Mouse (Mus musculus): ENCODE measurements around the gene Lcmt2. TPM values are rescaled to one million over a fixed set of nuclear protein-coding genes. Genes with fewer than 3 reads are reported as not detected.

The Lcmt2 gene
- 25.7 and 27.0 TPM in 2 replicates for polyA plus RNA-seq (2015; fragmentation: Nextera tagmentation; extraction: Ambion mirVana)

DNA sequence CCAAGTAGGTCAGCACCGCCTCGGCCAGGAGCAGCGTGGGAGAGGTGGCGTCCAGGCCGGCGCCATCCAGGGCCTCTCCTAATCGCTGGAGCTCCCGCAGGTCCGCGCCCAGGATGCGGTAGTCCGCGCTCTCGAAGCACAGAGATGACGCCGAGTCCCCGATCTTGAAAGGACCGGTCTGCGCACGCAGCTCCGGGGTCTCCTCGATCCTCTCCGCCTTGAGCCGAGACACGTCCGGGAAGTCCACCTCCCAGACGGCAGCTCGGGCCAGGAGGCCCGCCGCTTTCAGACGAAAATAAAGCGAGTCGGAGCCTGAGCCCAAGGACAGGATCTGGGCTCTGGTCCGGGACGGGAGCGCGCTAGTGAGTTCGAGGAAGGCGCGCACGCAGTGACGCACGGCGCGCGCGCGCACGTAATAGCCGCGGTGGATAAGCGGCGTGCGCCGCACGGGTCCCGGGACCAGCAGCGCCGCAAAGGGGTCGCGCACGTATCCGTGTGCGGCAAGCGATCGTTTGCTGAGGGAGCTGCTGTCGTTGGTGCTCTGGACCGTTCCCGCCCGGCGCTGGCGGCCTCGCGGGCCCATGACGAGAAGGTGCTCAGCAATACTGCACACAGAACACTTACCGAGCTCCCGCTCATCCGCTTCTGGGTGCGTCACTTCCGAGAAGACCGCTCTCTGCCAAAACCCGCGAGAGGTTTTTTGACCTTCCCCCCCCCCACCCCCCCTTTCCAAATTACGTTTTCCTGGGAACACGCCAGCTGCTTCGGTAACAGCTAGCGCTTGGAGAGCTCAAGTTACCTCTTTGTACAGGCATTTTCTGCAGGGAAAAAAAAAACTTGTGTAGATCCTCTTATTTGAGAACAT, at the start of gene Lcmt2, which contains the start of gene Adal:
Gene Lcmt2 (minus strand): TSS at position 636 of the 865 bp plus-strand sequence.
Gene Adal (plus strand): TSS at position 411 of the 865 bp plus-strand sequence.
- WGBS: under 1% methylated on average over 87 of the region's 87 CpGs
- peak; percentile 97 for ATAC-seq (replicated peaks)
- peak within 1 kb of the TSS; percentile 83 for H3K4me3 ChIP-seq

DNA sequence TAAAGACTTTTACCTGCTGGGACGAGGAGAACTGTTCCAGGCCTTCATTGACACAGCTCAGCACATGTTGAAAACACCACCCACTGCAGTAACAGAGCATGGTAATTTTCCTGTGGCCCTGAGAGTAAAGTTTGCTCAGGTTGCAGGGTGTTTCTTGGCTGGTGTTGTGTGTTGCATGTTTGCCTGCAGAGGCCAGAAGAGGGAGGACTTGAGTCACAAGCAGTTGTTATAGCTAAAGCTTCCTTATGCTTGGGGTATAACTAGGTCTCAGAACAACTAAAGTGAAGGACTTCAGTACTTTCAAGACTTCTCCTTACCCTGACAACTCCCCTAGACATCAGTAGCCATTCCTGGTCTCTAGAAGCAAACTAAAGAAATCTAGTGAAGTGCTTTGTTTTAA, 48.1 kb upstream of the Lcmt2 start:
- Histone ChIP-seq H3K4me1 (no peaks in the 10 kb centered on the region), H3K27me3 (no peaks in the 10 kb centered on the region), H3K27ac (replicated peaks) (no peak overlapping the region), H3K9me3 (no peaks in the 10 kb centered on the region), H3K9ac (replicated peaks) (no peak overlapping the region), H3K4me2 (replicated peaks) (no peak overlapping the region), H3K36me3 (peaks cover 90% of the 10 kb centered on the region), H3K4me3 (no peak overlapping the region)
- no peak for ATAC-seq (replicated peaks)
- 77% methylated on average over 1 of the region's 1 CpGs for WGBS

More for the DNA sequence above, at the start of gene Lcmt2, which contains the start of gene Adal:
- Histone ChIP-seq H3K9ac (replicated peaks) (peak within 1 kb of the TSS; percentile 93), H3K36me3 (peaks cover 22% of the 10 kb centered on the region), H3K27ac (replicated peaks) (peak within 1 kb of the TSS; percentile 100), H3K9me3 (no peaks in the 10 kb centered on the region), H3K27me3 (no peaks in the 10 kb centered on the region), H3K4me2 (replicated peaks) (peak within 1 kb of the TSS; percentile 85), H3K4me1 (peaks cover 41% of the 10 kb centered on the region)

DNA sequence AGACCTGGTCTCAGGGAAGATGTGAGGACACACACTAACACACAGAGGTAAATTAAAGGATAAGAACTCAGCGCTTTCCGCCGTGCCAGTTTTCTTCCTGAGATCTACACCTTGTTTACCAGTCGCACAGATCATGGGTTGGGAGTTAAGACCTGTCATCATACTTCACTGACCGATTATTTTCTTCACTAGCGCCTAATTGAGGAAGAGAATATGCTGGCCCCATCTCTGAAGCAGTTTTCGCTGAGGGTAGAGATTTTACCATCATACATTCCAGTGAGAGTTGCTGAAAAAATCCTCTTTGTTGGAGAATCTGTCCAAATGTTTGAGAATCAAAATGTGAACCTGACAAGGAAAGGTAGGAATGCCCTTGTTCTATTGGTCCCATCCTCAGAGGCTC, 43.7 kb upstream of the Lcmt2 start:
- Histone ChIP-seq H3K9me3 (no peaks in the 10 kb centered on the region), H3K4me2 (replicated peaks) (no peak overlapping the region), H3K27ac (replicated peaks) (no peak overlapping the region), H3K27me3 (no peaks in the 10 kb centered on the region), H3K9ac (replicated peaks) (no peak overlapping the region), H3K36me3 (peaks cover 74% of the 10 kb centered on the region), H3K4me3 (no peak overlapping the region), H3K4me1 (no peaks in the 10 kb centered on the region)
- no peak for ATAC-seq (replicated peaks)
- WGBS: 95% methylated on average over 7 of the region's 7 CpGs

DNA sequence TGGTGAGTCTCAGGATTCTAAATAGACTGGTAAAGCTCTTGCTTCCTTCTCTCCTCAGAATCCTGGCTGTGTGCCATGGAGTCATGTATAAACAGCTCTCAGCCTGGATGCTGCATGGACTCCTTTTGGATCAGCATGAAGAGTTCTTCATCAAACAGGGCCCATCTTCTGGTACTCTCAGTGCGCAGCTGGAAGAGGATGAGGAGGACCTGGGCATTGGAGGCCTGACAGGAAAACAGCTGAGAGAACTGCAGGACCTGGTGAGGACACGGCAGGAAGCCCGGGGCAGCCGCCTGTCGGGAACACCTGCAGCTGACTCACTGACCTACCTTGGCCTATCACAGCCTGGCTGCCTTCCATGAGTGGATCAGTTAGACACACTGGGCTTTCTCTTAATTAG, 43.0 kb upstream of the Lcmt2 start:
- no peak overlapping the region for H3K4me2 ChIP-seq (replicated peaks)
- H3K27me3 ChIP-seq: no peaks in the 10 kb centered on the region
- H3K4me3 ChIP-seq: no peak overlapping the region
- H3K9ac ChIP-seq (replicated peaks): no peak overlapping the region
- H3K27ac ChIP-seq (replicated peaks): no peak overlapping the region
- H3K9me3 ChIP-seq: no peaks in the 10 kb centered on the region
- ATAC-seq (replicated peaks): no peak
- no peaks in the 10 kb centered on the region for H3K4me1 ChIP-seq
- WGBS: 92% methylated on average over 5 of the region's 5 CpGs
- H3K36me3 ChIP-seq: peaks cover 74% of the 10 kb centered on the region

DNA sequence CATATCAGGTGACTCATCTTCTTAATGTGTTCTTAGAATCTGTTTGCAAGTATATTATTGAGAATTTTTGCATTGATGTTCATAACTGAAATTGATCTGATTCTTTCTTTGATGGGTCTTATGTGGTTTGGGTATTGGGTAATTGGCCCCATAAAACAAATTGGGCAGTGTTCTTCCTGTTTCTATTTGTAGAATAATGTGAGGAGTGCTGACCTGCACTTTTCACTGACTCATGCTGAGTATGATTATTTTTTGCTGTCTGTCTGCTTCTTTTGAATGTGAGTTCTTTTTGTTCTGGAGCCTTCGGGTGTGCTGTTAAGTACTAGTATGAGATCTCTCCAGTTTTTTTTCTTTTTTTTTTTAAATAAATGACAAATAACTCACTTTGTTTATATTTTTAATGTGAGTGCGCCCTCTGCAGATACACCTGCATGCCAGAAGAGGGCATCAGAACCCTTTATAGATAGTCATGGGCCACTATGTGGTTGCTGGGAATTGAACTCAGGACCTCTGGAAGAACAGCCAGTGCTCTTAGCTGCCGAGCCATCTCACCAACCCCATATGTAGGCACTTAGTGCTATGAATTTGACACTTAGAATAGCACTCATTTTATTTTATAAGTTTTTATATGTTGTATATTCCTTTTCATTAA, 38.5 kb upstream of the Lcmt2 start:
- Histone ChIP-seq H3K4me1 (no peaks in the 10 kb centered on the region), H3K4me3 (no peak overlapping the region), H3K9me3 (no peaks in the 10 kb centered on the region), H3K27me3 (no peaks in the 10 kb centered on the region), H3K9ac (replicated peaks) (no peak overlapping the region), H3K27ac (replicated peaks) (no peak overlapping the region), H3K4me2 (replicated peaks) (no peak overlapping the region), H3K36me3 (peaks cover 81% of the 10 kb centered on the region)
- ATAC-seq (replicated peaks): no peak
- WGBS: 93% methylated on average over 3 of the region's 3 CpGs

DNA sequence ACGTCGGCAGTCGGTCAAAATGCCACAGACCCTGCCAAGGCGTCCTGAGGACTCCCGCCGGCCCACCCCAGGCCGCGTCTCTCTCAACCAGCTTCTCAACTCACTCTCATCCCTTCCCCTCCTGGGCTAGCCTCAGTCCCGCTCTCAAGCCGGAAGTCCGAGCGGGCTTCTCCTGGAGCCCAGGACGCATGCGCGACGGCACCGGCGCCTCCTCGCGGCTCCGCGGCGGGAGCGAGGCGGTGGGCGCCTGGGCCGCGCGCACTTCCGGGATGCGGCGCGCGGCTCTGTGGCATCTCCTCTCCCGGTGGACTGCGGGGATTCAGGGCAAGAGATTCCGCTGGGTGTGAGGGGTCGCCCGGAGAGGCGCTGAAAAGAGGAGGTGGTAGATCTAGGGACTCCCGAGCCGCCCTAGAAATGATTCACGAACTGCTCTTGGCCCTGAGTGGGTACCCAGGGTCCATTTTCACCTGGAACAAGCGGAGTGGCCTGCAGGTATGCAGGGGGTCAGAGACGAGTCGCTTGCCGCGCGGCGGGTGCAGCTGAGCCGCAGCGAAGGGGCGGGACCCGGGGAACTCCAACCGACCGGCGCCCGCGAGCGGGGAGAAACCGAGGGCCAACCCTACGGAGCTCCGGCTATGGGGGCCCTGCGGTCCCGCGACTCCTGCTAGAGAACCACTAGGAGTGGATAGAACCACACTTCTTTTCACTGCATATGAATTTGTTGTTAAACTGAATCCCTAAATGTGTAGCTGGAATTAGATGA, 30.7 kb upstream of the Lcmt2 start, which contains the start of gene Zscan29:
Gene Zscan29 (minus strand): TSS at position 146 of the 763 bp plus-strand sequence.
- WGBS: under 1% methylated on average over 66 of the region's 66 CpGs

DNA sequence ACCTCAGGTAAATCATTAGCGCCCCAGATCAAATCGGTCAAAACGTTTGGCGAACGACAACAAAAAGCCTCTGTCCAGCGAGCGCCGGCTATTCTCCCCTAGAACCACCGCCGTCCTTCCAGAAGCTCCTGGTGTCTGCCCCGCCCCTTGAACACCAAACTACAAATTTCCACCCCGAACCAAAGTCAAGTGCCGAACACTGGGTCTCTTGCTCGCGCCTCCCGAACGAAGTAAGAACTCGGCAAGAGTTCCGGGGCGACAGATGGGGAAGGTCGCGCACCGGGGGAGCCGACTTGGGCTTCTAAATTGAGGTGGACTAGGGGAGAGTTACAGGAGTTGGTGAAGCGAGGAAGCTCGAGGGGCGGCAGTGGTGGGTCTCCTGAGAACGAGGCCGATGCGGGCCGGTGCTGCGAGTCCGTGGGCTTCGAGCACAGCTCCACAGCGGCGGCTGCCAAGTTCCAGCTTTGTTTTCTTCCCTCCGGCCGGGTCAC, 30.1 kb upstream of the Lcmt2 start, which contains the start of gene Tubgcp4:
Gene Tubgcp4 (plus strand): TSS at position 174 of the 491 bp plus-strand sequence.
- H3K4me1 ChIP-seq: peaks cover 36% of the 10 kb centered on the region
- H3K4me2 ChIP-seq (replicated peaks): peak within 1 kb of the TSS; percentile 87
- H3K4me3 ChIP-seq: peak within 1 kb of the TSS; percentile 88
- no peaks in the 10 kb centered on the region for H3K9me3 ChIP-seq
- H3K36me3 ChIP-seq: peaks cover 33% of the 10 kb centered on the region
- WGBS: under 1% methylated on average over 38 of the region's 38 CpGs
- H3K27me3 ChIP-seq: no peaks in the 10 kb centered on the region
- H3K27ac ChIP-seq (replicated peaks): peak within 1 kb of the TSS; percentile 87
- peak within 1 kb of the TSS; percentile 93 for H3K9ac ChIP-seq (replicated peaks)
- peak; percentile 77; the same call in 1 of the 2 replicates for ATAC-seq (replicated peaks)

More for the DNA sequence above, 30.7 kb upstream of the Lcmt2 start, which contains the start of gene Zscan29:
- ATAC-seq (replicated peaks): peak; percentile 98
- peak within 1 kb of the TSS; percentile 93 for H3K9ac ChIP-seq (replicated peaks)
- no peaks in the 10 kb centered on the region for H3K27me3 ChIP-seq
- H3K36me3 ChIP-seq: peaks cover 35% of the 10 kb centered on the region
- no peaks in the 10 kb centered on the region for H3K9me3 ChIP-seq
- peak within 1 kb of the TSS; percentile 87 for H3K4me2 ChIP-seq (replicated peaks)
- H3K4me3 ChIP-seq: peak within 1 kb of the TSS; percentile 88
- H3K4me1 ChIP-seq: peaks cover 36% of the 10 kb centered on the region
- peak within 1 kb of the TSS; percentile 87 for H3K27ac ChIP-seq (replicated peaks)

DNA sequence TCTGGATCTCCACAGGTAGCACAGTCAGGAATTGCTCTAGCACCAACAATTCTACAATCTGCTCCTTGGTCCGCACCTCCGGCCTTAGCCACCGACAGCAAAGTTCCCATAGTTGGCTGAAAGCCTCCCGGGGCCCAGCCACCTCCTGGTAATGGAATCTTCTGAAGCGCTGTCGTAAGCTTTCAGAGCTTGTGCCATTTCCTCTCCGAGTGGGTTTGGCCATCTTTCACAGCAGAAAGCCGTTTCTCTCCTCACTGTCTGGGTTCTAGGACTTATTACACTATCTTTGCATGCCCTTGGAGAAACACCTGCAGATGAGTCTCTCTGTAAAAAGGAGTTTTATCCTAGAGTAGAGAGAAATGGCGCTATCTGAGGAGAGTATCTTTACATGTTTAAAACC, 29.4 kb upstream of the Lcmt2 start:
- H3K4me1 ChIP-seq: peaks cover 36% of the 10 kb centered on the region
- WGBS: 5% methylated on average over 9 of the region's 9 CpGs
- peak overlapping the region; percentile 87 for H3K4me2 ChIP-seq (replicated peaks)
- no peak for ATAC-seq (replicated peaks)
- peak overlapping the region; percentile 93 for H3K9ac ChIP-seq (replicated peaks)
- no peaks in the 10 kb centered on the region for H3K9me3 ChIP-seq
- peaks cover 29% of the 10 kb centered on the region; the same call in 1 of the 2 replicates for H3K36me3 ChIP-seq
- H3K4me3 ChIP-seq: peak overlapping the region; percentile 88
- H3K27ac ChIP-seq (replicated peaks): no peak overlapping the region
- no peaks in the 10 kb centered on the region for H3K27me3 ChIP-seq

DNA sequence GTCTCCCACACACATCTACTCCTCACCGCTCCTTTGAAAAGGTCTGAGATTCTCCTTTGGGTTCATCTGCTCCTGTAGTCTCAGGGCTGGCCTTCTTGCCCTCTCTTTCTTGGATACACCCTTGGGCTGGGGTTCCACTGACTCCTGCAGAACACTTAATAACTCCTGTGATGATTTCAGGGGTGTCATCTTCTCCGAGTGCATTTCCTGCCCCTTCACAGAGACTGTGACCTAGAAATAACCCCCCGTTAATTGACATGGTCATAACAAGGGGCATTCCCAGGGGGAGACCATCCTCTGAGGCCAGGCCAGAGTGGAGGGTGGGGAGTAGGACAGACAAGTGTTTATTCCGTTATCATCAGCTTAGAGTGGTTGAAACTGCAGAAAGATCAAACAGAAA, 28.7 kb upstream of the Lcmt2 start:
- peak overlapping the region; percentile 88 for H3K4me3 ChIP-seq
- peak overlapping the region; percentile 93 for H3K9ac ChIP-seq (replicated peaks)
- H3K9me3 ChIP-seq: no peaks in the 10 kb centered on the region
- H3K27me3 ChIP-seq: no peaks in the 10 kb centered on the region
- WGBS: 61% methylated on average over 4 of the region's 4 CpGs
- H3K27ac ChIP-seq (replicated peaks): no peak overlapping the region
- peaks cover 30% of the 10 kb centered on the region for H3K36me3 ChIP-seq
- H3K4me1 ChIP-seq: peaks cover 36% of the 10 kb centered on the region
- peak overlapping the region; percentile 87 for H3K4me2 ChIP-seq (replicated peaks)
- ATAC-seq (replicated peaks): no peak

DNA sequence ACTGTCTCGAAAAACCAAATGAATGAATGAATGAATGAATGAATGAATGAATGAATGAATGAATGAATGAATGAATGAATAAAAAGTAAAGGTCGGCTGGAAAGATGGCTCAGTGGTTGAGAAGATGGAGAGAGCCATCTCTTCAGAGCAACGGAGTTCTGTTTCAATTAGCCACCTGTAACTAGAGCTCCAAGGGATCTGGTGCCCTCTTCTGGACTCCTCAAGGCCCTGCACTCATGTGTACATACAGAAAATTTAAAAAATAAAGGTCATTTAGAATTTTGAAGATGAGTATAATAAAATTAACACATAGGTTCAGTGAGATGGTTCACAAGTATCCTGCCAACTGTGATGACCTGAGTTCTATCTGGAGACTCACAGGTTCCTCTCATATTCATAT, 12.6 kb upstream of the Lcmt2 start:
- 81% methylated on average over 3 of the region's 3 CpGs for WGBS
- Histone ChIP-seq H3K4me2 (replicated peaks) (no peak overlapping the region), H3K9ac (replicated peaks) (no peak overlapping the region), H3K4me1 (no peaks in the 10 kb centered on the region), H3K27me3 (no peaks in the 10 kb centered on the region), H3K36me3 (peaks cover 46% of the 10 kb centered on the region), H3K9me3 (no peaks in the 10 kb centered on the region), H3K4me3 (no peak overlapping the region), H3K27ac (replicated peaks) (no peak overlapping the region)
- ATAC-seq (replicated peaks): no peak

DNA sequence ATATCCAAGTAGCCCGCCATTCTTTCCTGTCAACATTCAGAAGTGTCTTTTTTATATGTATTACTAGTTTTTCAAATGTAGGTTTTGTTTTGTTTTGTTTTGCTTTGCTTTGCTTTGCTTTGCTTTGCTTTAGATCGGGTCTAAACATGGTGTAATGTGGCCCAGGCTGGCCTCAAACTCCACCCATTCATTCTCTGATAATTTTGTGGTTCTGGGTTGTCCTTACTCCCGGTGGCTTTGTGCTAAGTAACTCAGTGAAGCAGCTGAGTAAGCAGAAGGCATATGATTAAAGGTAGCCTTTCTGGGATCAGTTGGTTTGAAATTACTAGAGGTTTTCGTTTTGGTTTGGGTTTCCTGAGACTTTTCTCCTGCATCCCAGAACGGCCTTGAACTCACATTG, 9.2 kb upstream of the Lcmt2 start:
- no peak overlapping the region for H3K4me2 ChIP-seq (replicated peaks)
- no peaks in the 10 kb centered on the region for H3K27me3 ChIP-seq
- no peak for ATAC-seq (replicated peaks)
- 87% methylated on average over 5 of the region's 5 CpGs for WGBS
- H3K36me3 ChIP-seq: peaks cover 32% of the 10 kb centered on the region
- no peak overlapping the region for H3K27ac ChIP-seq (replicated peaks)
- no peaks in the 10 kb centered on the region for H3K4me1 ChIP-seq
- no peaks in the 10 kb centered on the region for H3K9me3 ChIP-seq
- H3K9ac ChIP-seq (replicated peaks): no peak overlapping the region
- H3K4me3 ChIP-seq: no peak overlapping the region

All from forebrain, embryonic 15.5 days (tissue).